Mouse (Mus musculus) neural tube, embryonic 14.5 days (tissue): ENCODE measurements around the gene Agtpbp1. TPM values are rescaled to one million over a fixed set of nuclear protein-coding genes. Genes with fewer than 3 reads are reported as not detected.

ENCODE experiments used
- ATAC-seq: fragments of 200-750 bp; cut with Nextera tagmentation; 2 replicates; pipeline ENCODE4 v1.8.0; 2017; ENCODE audit warnings: low read depth, mild to moderate bottlenecking, moderate TSS enrichment, moderate library complexity
- H3K27ac ChIP-seq: fragments of 300-500 bp; sonication (generic); 2 replicates; pipeline ENCODE4 v1.5.1; 2014; ENCODE audit warnings: low read depth, mild to moderate bottlenecking, control low read depth, low read length, moderate library complexity, mixed read lengths
- H3K27me3 ChIP-seq: fragments of 300-500 bp; sonication (generic); 2 replicates; pipeline ENCODE4 v1.6.1; 2014; ENCODE audit warnings: low read length; ENCODE audit not compliant: control insufficient read depth, insufficient read depth
- H3K36me3 ChIP-seq: fragments of 300-500 bp; sonication (generic); 2 replicates; pipeline ENCODE4 v1.6.1; 2014; ENCODE audit warnings: low read length, mixed read lengths; ENCODE audit not compliant: control insufficient read depth, insufficient read depth
- H3K4me1 ChIP-seq: fragments of 300-500 bp; sonication (generic); 2 replicates; pipeline ENCODE4 v1.6.1; 2014; ENCODE audit warnings: low read length; ENCODE audit not compliant: control insufficient read depth, insufficient read depth
- H3K4me2 ChIP-seq: fragments of 300-500 bp; sonication (generic); 2 replicates; pipeline ENCODE4 v1.6.1; 2014; ENCODE audit warnings: mild to moderate bottlenecking, low read depth, low read length, control low read depth
- H3K4me3 ChIP-seq: fragments of 300-500 bp; sonication (generic); 2 replicates; pipeline ENCODE4 v1.5.1; 2014; ENCODE audit warnings: low read depth, low read length, control low read depth, mixed read lengths
- H3K9ac ChIP-seq: fragments of 300-500 bp; sonication (generic); replicated peaks from 2 replicates; pipeline ENCODE4 v1.6.1; 2014; ENCODE audit warnings: low read depth, mild to moderate bottlenecking, control low read depth, low read length, mixed read lengths
- H3K9me3 ChIP-seq: fragments of 300-500 bp; sonication (generic); 2 replicates; pipeline ENCODE4 v1.6.1; 2016; ENCODE audit warnings: low read length; ENCODE audit not compliant: control insufficient read depth
- WGBS: fragments of 180-500 bp; shearing (Covaris S2); extraction: QIAGEN DNeasy Blood & Tissue Kit; methylation state at CpG from one replicate; pipeline ENCODE4 v1.1.7; 2014; 5-methylcytosine and 5-hydroxymethylcytosine counted together
- polyA plus RNA-seq: library from polyadenylated mRNA; unstranded; fragments of >200 nt; fragmentation: Nextera tagmentation; extraction: Ambion mirVana; gene quantifications from 2 replicates; pipeline ENCODE4 v1.2.1, GENCODE M21; 2014

Agtpbp1 gene
- polyA plus RNA-seq, 1 experiment from 2014 or later: 112 TPM

GRCm38 (mm10) chr13:59509644-59510366 is 75.2 kb downstream of the Agtpbp1 start:
- Histone ChIP-seq H3K4me3 (no peak overlapping the region), H3K36me3 (peaks cover 13% of the 10 kb centered on the region), H3K4me1 (no peaks in the 10 kb centered on the region), H3K27me3 (no peaks in the 10 kb centered on the region), H3K9ac (no peak overlapping the region), H3K4me2 (no peak overlapping the region), H3K27ac (no peak overlapping the region), H3K9me3 (no peaks in the 10 kb centered on the region)
- WGBS: 75% methylated on average over 10 of the region's 10 CpGs
- ATAC-seq: no peak

- Histone ChIP-seq H3K4me1 (no peaks in the 10 kb centered on the region), H3K9ac (no peak overlapping the region), H3K27ac (no peak overlapping the region), H3K27me3 (no peaks in the 10 kb centered on the region), H3K36me3 (peaks cover 13% of the 10 kb centered on the region), H3K4me3 (no peak overlapping the region), H3K9me3 (no peaks in the 10 kb centered on the region), H3K4me2 (no peak overlapping the region)
- no peak for ATAC-seq
- 68% methylated on average over 4 of the region's 4 CpGs for WGBS
These were observed 76.4 kb downstream of the Agtpbp1 start for GRCm38 (mm10) chr13:59508584-59508983.

GRCm38 (mm10) chr13:59506450-59506849 is 78.6 kb downstream of the Agtpbp1 start:
- no peak overlapping the region for H3K9ac ChIP-seq
- ATAC-seq: no peak
- H3K36me3 ChIP-seq: peaks cover 8% of the 10 kb centered on the region; the same call in 1 of the 2 replicates
- 88% methylated on average over 1 of the region's 1 CpGs for WGBS
- H3K9me3 ChIP-seq: no peaks in the 10 kb centered on the region
- H3K4me2 ChIP-seq: no peak overlapping the region
- no peak overlapping the region for H3K27ac ChIP-seq
- H3K27me3 ChIP-seq: no peaks in the 10 kb centered on the region
- no peak overlapping the region for H3K4me3 ChIP-seq
- H3K4me1 ChIP-seq: no peaks in the 10 kb centered on the region

- Histone ChIP-seq H3K4me3 (no peak overlapping the region), H3K4me1 (no peaks in the 10 kb centered on the region), H3K9me3 (no peaks in the 10 kb centered on the region), H3K27ac (no peak overlapping the region), H3K9ac (no peak overlapping the region), H3K27me3 (no peaks in the 10 kb centered on the region), H3K4me2 (no peak overlapping the region), H3K36me3 (peaks cover 12% of the 10 kb centered on the region; the same call in 1 of the 2 replicates)
- ATAC-seq: no peak
- 76% methylated on average over 4 of the region's 4 CpGs for WGBS
These were observed 79.2 kb downstream of the Agtpbp1 start for GRCm38 (mm10) chr13:59505867-59506266.

GRCm38 (mm10) chr13:59503581-59503980 is 81.4 kb downstream of the Agtpbp1 start:
- Histone ChIP-seq H3K9ac (no peak overlapping the region), H3K27ac (no peak overlapping the region), H3K4me1 (no peaks in the 10 kb centered on the region), H3K4me2 (no peak overlapping the region), H3K27me3 (no peaks in the 10 kb centered on the region), H3K36me3 (peaks cover 20% of the 10 kb centered on the region), H3K4me3 (no peak overlapping the region), H3K9me3 (no peaks in the 10 kb centered on the region)
- ATAC-seq: no peak
- 87% methylated on average over 4 of the region's 4 CpGs for WGBS

- no peak for ATAC-seq
- Histone ChIP-seq H3K4me2 (no peak overlapping the region), H3K4me1 (peaks cover 4% of the 10 kb centered on the region; the same call in 1 of the 2 replicates), H3K9me3 (no peaks in the 10 kb centered on the region), H3K9ac (no peak overlapping the region), H3K36me3 (peaks cover 12% of the 10 kb centered on the region), H3K4me3 (no peak overlapping the region), H3K27ac (no peak overlapping the region), H3K27me3 (no peaks in the 10 kb centered on the region)
- 90% methylated on average over 6 of the region's 6 CpGs for whole genome bisulfite sequencing
These were observed 85.2 kb downstream of the Agtpbp1 start for GRCm38 (mm10) chr13:59499831-59500230.

GRCm38 (mm10) chr13:59499374-59499773 is 85.7 kb downstream of the Agtpbp1 start:
- Histone ChIP-seq H3K27me3 (no peaks in the 10 kb centered on the region), H3K9me3 (no peaks in the 10 kb centered on the region), H3K4me3 (no peak overlapping the region), H3K4me2 (no peak overlapping the region), H3K27ac (no peak overlapping the region), H3K36me3 (peaks cover 12% of the 10 kb centered on the region), H3K9ac (no peak overlapping the region), H3K4me1 (peaks cover 4% of the 10 kb centered on the region; the same call in 1 of the 2 replicates)
- no peak for ATAC-seq
- whole genome bisulfite sequencing: 94% methylated on average over 2 of the region's 2 CpGs

GRCm38 (mm10) chr13:59498191-59498590 is 86.8 kb downstream of the Agtpbp1 start:
- Histone ChIP-seq H3K9ac (no peak overlapping the region), H3K9me3 (no peaks in the 10 kb centered on the region), H3K4me1 (peaks cover 4% of the 10 kb centered on the region; the same call in 1 of the 2 replicates), H3K4me3 (no peak overlapping the region), H3K4me2 (no peak overlapping the region), H3K27me3 (no peaks in the 10 kb centered on the region), H3K27ac (no peak overlapping the region), H3K36me3 (peaks cover 12% of the 10 kb centered on the region)
- WGBS: 69% methylated on average over 5 of the region's 5 CpGs
- no peak for ATAC-seq

GRCm38 (mm10) chr13:59495839-59496238 is 89.2 kb downstream of the Agtpbp1 start:
- Histone ChIP-seq H3K27ac (no peak overlapping the region; the same call in 1 of the 2 replicates), H3K27me3 (no peaks in the 10 kb centered on the region), H3K9me3 (no peaks in the 10 kb centered on the region), H3K4me1 (peaks cover 4% of the 10 kb centered on the region; the same call in 1 of the 2 replicates), H3K4me3 (no peak overlapping the region), H3K4me2 (no peak overlapping the region), H3K9ac (no peak overlapping the region), H3K36me3 (peaks cover 7% of the 10 kb centered on the region; the same call in 1 of the 2 replicates)
- WGBS: 18% methylated on average over 8 of the region's 8 CpGs
- no peak for ATAC-seq
